Mouse (Mus musculus) hindbrain, embryonic 15.5 days (tissue): ENCODE data around the gene Sncg. TPM values are rescaled to one million over a fixed set of nuclear protein-coding genes. Genes with fewer than 3 reads are reported as not detected.
"Not testable (repeated sequence)": the region's sequence is repeated elsewhere in the genome, so short reads cannot be mapped to it uniquely, and the experiment has no call there.

Source experiments
- ATAC-seq: fragments of 200-750 bp; cut with Nextera tagmentation; 2 replicates; pipeline ENCODE4 v1.8.0; 2017; ENCODE audit warnings: low read depth, moderate number of reproducible peaks, moderate TSS enrichment; ENCODE audit not compliant: low FRiP score
- H3K27ac ChIP-seq: fragments of 300-500 bp; sonication (generic); replicated peaks from 2 replicates; pipeline ENCODE4 v1.5.1; 2015; ENCODE audit warnings: mild to moderate bottlenecking, inconsistent platforms
- H3K27me3 ChIP-seq: fragments of 300-500 bp; sonication (generic); 2 replicates; pipeline ENCODE4 v1.6.1; 2015; ENCODE audit warnings: control low read depth, inconsistent platforms
- H3K36me3 ChIP-seq: fragments of 300-500 bp; sonication (generic); 2 replicates; pipeline ENCODE4 v1.6.1; 2015; ENCODE audit warnings: control low read depth, inconsistent platforms
- H3K4me1 ChIP-seq: fragments of 300-500 bp; sonication (generic); replicated peaks from 2 replicates; pipeline ENCODE4 v1.6.1; 2015; ENCODE audit warnings: control low read depth, inconsistent platforms
- H3K4me2 ChIP-seq: fragments of 300-500 bp; sonication (generic); 2 replicates; pipeline ENCODE4 v1.6.1; 2015; ENCODE audit warnings: moderate library complexity, mild to moderate bottlenecking, inconsistent platforms
- H3K4me3 ChIP-seq: fragments of 300-500 bp; sonication (generic); 2 replicates; pipeline ENCODE4 v1.5.1; 2015; ENCODE audit warnings: mild to moderate bottlenecking, inconsistent platforms
- H3K9ac ChIP-seq: fragments of 300-500 bp; sonication (generic); 2 replicates; pipeline ENCODE4 v1.6.1; 2015; ENCODE audit warnings: inconsistent platforms
- H3K9me3 ChIP-seq: fragments of 300-500 bp; sonication (generic); 2 replicates; pipeline ENCODE4 v1.6.1; 2016; ENCODE audit warnings: control low read depth, inconsistent platforms
- WGBS: fragments of 180-500 bp; shearing (Covaris S2); methylation state at CpG from one replicate; pipeline ENCODE4 v1.1.7; 2015; 5-methylcytosine and 5-hydroxymethylcytosine counted together
- polyA plus RNA-seq: library from polyadenylated mRNA; unstranded; fragments of >200 nt; fragmentation: Nextera tagmentation; extraction: Ambion mirVana; gene quantifications from 2 replicates; pipeline ENCODE4 v1.2.1, GENCODE M21; 2015

Gene Sncg
- polyA plus RNA-seq: 170 and 223 TPM in 2 replicates

- no peak for ATAC-seq
- H3K4me1 ChIP-seq: peaks cover 17% of the 10 kb centered on the region
These were observed at the start of gene Sncg for GRCm38 (mm10) chr14:34374577-34374976. Sncg (minus strand) TSS chr14:34374789.

GRCm38 (mm10) chr14:34421078-34421477 lies 46.5 kb upstream of the Sncg start:
- peaks cover 26% of the 10 kb centered on the region for H3K36me3 ChIP-seq

More at GRCm38 (mm10) chr14:34374577-34374976, at the start of gene Sncg:
- Histone ChIP-seq H3K4me3 (peak within 1 kb of the TSS; percentile 1; the same call in 1 of the 2 replicates), H3K4me2 (peak within 1 kb of the TSS; percentile 33), H3K27ac (no peak within 1 kb of the TSS; the same call in 1 of the 2 replicates), H3K27me3 (no peaks in the 10 kb centered on the region), H3K36me3 (no peaks in the 10 kb centered on the region), H3K9me3 (no peaks in the 10 kb centered on the region), H3K9ac (no peak within 1 kb of the TSS)
- WGBS: 29% methylated on average over 10 of the region's 10 CpGs

GRCm38 (mm10) chr14:34417501-34417900 lies 42.9 kb upstream of the Sncg start:
- WGBS: 80% methylated on average over 5 of the region's 5 CpGs
- no peak overlapping the region for H3K9ac ChIP-seq
- no peaks in the 10 kb centered on the region for H3K9me3 ChIP-seq
- H3K4me3 ChIP-seq: no peak overlapping the region
- ATAC-seq: no peak
- H3K4me2 ChIP-seq: no peak overlapping the region
- no peak overlapping the region for H3K27ac ChIP-seq
- peaks cover 38% of the 10 kb centered on the region for H3K36me3 ChIP-seq
- H3K27me3 ChIP-seq: no peaks in the 10 kb centered on the region
- H3K4me1 ChIP-seq: no peaks in the 10 kb centered on the region

More at GRCm38 (mm10) chr14:34421078-34421477, 46.5 kb upstream of the Sncg start:
- no peak overlapping the region for H3K27ac ChIP-seq
- no peaks in the 10 kb centered on the region for H3K27me3 ChIP-seq
- no peaks in the 10 kb centered on the region for H3K4me1 ChIP-seq
- ATAC-seq: no peak
- H3K4me2 ChIP-seq: no peak overlapping the region
- WGBS: 100% methylated on average over 1 of the region's 1 CpGs
- H3K9ac ChIP-seq: no peak overlapping the region
- no peak overlapping the region for H3K4me3 ChIP-seq
- H3K9me3 ChIP-seq: no peaks in the 10 kb centered on the region

DNA sequence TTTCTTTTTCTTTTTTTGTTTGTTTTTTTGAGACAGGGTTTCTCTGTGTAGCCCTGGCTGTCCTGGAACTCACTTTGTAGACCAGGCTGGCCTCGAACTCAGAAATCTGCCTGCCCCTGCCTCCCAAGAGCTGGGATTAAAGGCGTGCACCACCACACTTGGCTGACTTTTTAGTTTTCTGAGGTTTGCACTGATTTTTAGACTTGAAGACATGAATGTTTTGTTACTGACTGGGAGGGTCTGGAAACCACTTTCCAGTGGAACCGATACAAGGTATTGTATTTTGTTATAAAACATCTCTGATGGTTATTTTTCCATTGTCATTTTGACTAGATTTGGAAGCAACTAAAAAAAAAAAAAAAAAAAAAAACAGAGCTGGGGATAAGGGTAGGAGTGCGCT lies 42.4 kb upstream of the Sncg start:
- 97% methylated on average over 4 of the region's 4 CpGs for WGBS
- peaks cover 35% of the 10 kb centered on the region for H3K36me3 ChIP-seq
- not testable (repeated sequence) for H3K27ac ChIP-seq, H3K27me3 ChIP-seq, H3K4me1 ChIP-seq, H3K4me2 ChIP-seq, ATAC-seq, H3K9me3 ChIP-seq, H3K4me3 ChIP-seq, H3K9ac ChIP-seq

DNA sequence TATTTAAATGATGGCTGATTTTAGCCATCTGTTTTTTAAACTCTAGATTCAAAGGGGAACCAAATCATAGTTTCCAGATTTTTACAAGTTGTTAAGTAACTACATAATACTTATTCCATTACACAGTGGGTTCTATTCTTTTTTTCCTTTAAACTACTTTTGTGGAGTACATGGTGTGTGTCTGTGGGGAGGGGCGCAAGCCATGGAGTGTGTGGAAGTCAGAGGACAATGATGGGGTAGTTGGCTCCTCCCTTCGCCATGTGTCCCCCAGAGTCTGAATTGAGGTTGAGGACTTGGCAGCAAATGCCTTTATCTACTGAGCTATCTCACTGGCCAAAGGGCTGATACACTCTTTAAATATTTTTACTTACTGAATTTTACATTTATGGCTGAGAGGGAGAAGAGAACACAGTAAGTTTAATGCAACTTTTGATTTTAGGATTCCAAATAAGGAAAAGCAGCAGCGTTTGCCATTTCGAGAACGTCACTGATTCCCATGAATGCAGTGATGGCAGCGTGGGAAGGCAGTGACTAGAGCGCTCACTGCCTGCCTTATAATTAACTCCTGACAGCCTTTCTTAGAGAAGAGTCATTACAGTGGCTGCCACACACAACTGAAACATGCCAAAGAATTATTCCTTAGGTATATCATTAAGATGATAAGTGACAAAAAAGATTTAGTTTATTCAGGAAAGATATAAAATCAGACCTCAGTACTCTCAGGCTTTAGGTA lies 37.7 kb upstream of the Sncg start:
- ATAC-seq: no peak
- no peak overlapping the region for H3K4me3 ChIP-seq
- no peak overlapping the region for H3K9ac ChIP-seq
- no peak overlapping the region for H3K27ac ChIP-seq
- no peaks in the 10 kb centered on the region for H3K9me3 ChIP-seq
- no peaks in the 10 kb centered on the region for H3K4me1 ChIP-seq
- H3K36me3 ChIP-seq: peaks cover 32% of the 10 kb centered on the region
- no peak overlapping the region for H3K4me2 ChIP-seq
- H3K27me3 ChIP-seq: no peaks in the 10 kb centered on the region
- WGBS: 81% methylated on average over 7 of the region's 7 CpGs

GRCm38 (mm10) chr14:34410716-34411115 lies 36.1 kb upstream of the Sncg start:
- no peak overlapping the region for H3K9ac ChIP-seq
- H3K27me3 ChIP-seq: no peaks in the 10 kb centered on the region
- WGBS: 96% methylated on average over 6 of the region's 6 CpGs
- peaks cover 36% of the 10 kb centered on the region for H3K36me3 ChIP-seq
- ATAC-seq: no peak
- H3K27ac ChIP-seq: no peak overlapping the region
- no peak overlapping the region for H3K4me2 ChIP-seq
- H3K4me1 ChIP-seq: no peaks in the 10 kb centered on the region
- H3K4me3 ChIP-seq: no peak overlapping the region
- no peaks in the 10 kb centered on the region for H3K9me3 ChIP-seq

DNA sequence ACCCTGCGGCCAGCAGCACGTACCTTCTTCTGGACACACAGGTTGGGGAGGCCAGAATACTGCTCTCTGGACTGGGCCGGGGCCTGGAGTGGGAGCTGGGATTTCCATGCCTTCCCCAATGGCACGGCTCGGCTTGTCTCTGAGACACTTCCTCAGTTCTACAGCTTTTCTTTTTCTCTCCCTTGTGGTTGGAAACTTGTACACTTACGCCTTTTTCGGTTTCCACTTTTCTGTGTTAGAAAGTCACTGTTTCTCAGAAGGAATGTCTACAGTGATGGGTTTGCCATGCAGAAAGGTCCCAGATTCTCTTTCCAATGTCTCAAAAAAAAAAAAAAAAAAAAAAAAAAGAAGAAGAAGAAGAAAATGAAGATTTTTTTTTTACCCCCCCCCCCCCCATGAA lies 28.8 kb upstream of the Sncg start:
- Histone ChIP-seq H3K36me3 (peaks cover 3% of the 10 kb centered on the region; the same call in 1 of the 2 replicates), H3K27me3 (no peaks in the 10 kb centered on the region), H3K4me1 (no peaks in the 10 kb centered on the region), H3K4me2 (no peak overlapping the region), H3K27ac (no peak overlapping the region), H3K9ac (no peak overlapping the region), H3K4me3 (no peak overlapping the region), H3K9me3 (no peaks in the 10 kb centered on the region)
- no peak for ATAC-seq
- 95% methylated on average over 7 of the region's 7 CpGs for WGBS

DNA sequence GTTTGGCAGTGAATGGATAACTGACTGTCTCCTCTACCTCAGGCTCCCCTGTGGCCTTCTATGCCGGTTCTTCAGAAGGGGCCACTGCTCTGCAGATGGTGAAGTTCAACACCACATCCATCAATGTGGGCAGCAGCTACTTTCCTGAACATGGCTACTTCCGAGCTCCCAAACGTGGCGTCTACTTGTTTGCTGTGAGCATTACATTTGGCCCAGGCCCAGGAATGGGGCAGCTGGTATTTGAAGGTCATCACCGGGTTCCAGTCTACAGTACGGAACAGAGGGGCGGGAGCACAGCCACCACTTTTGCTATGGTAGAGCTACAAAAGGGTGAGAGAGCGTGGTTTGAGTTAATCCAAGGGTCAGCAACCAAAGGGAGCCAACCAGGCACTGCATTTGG lies 28.3 kb upstream of the Sncg start:
- H3K27me3 ChIP-seq: no peaks in the 10 kb centered on the region
- no peaks in the 10 kb centered on the region for H3K9me3 ChIP-seq
- 84% methylated on average over 8 of the region's 8 CpGs for WGBS
- H3K4me3 ChIP-seq: no peak overlapping the region
- no peak overlapping the region for H3K4me2 ChIP-seq
- H3K36me3 ChIP-seq: peaks cover 3% of the 10 kb centered on the region; the same call in 1 of the 2 replicates
- no peaks in the 10 kb centered on the region for H3K4me1 ChIP-seq
- no peak overlapping the region for H3K27ac ChIP-seq
- no peak overlapping the region for H3K9ac ChIP-seq
- ATAC-seq: no peak

- Histone ChIP-seq H3K36me3 (no peaks in the 10 kb centered on the region; the same call in 1 of the 2 replicates), H3K4me1 (no peaks in the 10 kb centered on the region), H3K9me3 (no peaks in the 10 kb centered on the region), H3K27me3 (no peaks in the 10 kb centered on the region), H3K27ac (no peak overlapping the region), H3K9ac (no peak overlapping the region), H3K4me3 (no peak overlapping the region), H3K4me2 (no peak overlapping the region)
- ATAC-seq: no peak
- 54% methylated on average over 6 of the region's 6 CpGs for WGBS
These were observed 26.5 kb upstream of the Sncg start for GRCm38 (mm10) chr14:34401135-34401534.

- WGBS: 90% methylated on average over 3 of the region's 3 CpGs
- H3K27me3 ChIP-seq: no peaks in the 10 kb centered on the region
- H3K4me1 ChIP-seq: no peaks in the 10 kb centered on the region
- no peaks in the 10 kb centered on the region; the same call in 1 of the 2 replicates for H3K36me3 ChIP-seq
- H3K4me2 ChIP-seq: no peak overlapping the region
- ATAC-seq: no peak
- no peaks in the 10 kb centered on the region for H3K9me3 ChIP-seq
- no peak overlapping the region for H3K4me3 ChIP-seq
- no peak overlapping the region for H3K27ac ChIP-seq
- no peak overlapping the region for H3K9ac ChIP-seq
These were observed 25.4 kb upstream of the Sncg start for GRCm38 (mm10) chr14:34400021-34400420.

DNA sequence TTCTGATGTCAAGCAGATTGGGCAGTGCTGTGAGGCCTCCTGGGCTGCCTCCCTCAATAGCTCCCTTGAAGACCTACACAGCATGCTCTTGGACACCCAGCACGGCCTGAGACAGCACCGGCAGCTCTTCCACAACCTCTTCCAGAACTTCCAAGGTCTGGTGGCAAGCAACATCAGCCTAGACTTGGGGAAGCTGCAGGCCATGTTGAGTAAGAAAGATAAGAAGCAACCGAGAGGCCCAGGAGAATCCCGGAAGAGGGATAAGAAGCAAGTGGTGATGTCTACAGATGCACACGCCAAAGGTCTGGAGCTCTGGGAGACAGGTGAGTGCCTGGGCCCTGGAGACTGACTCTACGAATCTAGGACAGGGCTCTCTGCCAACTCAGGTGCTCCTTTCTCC lies 24.7 kb upstream of the Sncg start:
- Histone ChIP-seq H3K4me3 (no peak overlapping the region), H3K9me3 (no peaks in the 10 kb centered on the region), H3K27ac (no peak overlapping the region), H3K27me3 (no peaks in the 10 kb centered on the region), H3K4me1 (no peaks in the 10 kb centered on the region), H3K36me3 (no peaks in the 10 kb centered on the region; the same call in 1 of the 2 replicates), H3K4me2 (no peak overlapping the region), H3K9ac (no peak overlapping the region)
- no peak for ATAC-seq
- WGBS: 96% methylated on average over 6 of the region's 6 CpGs

GRCm38 (mm10) chr14:34398901-34399300 lies 24.3 kb upstream of the Sncg start:
- Histone ChIP-seq H3K4me2 (no peak overlapping the region), H3K9me3 (no peaks in the 10 kb centered on the region), H3K36me3 (no peaks in the 10 kb centered on the region; the same call in 1 of the 2 replicates), H3K4me3 (no peak overlapping the region), H3K4me1 (no peaks in the 10 kb centered on the region), H3K27me3 (no peaks in the 10 kb centered on the region), H3K27ac (no peak overlapping the region), H3K9ac (no peak overlapping the region)
- ATAC-seq: no peak
- WGBS: 94% methylated on average over 21 of the region's 21 CpGs
